Mouse (Mus musculus): ENCODE results near the gene Pik3ip1. TPM values are rescaled to one million over a fixed set of nuclear protein-coding genes. Genes with fewer than 3 reads are reported as not detected.

Gene Pik3ip1
- polyA plus RNA-seq, 1 experiment = 5.8 TPM

- Histone ChIP-seq H3K36me3 (ENCODE audit: control insufficient read depth, insufficient read depth) (peaks cover 12% of the 10 kb centered on the region), H3K79me2 (ENCODE audit: control insufficient read depth, insufficient read depth) (peaks cover 45% of the 10 kb centered on the region), H3K27me3 (ENCODE audit: control insufficient read depth, insufficient read depth, insufficient read length) (no peaks in the 10 kb centered on the region), H3K4me2 (ENCODE audit: low read depth) (peak overlapping the region; percentile 100), H3ac (ENCODE audit: control insufficient read depth, insufficient read length) (peak overlapping the region; percentile 79), H3K4me3 (peak overlapping the region; percentile 62)
- peak; percentile 35 for TF ChIP-seq POLR2A (IDR thresholded peaks at IDR 0.05; ENCODE audit: insufficient read length, low read depth)
- no peak for TF ChIP-seq USF1 (IDR thresholded peaks at IDR 0.05; ENCODE audit: low read depth)
- TF ChIP-seq SRF (IDR thresholded peaks at IDR 0.05; ENCODE audit: control insufficient read depth, insufficient read length, low read depth) = no peak
- TF ChIP-seq POLR2AphosphoS2 (IDR thresholded peaks at IDR 0.05; ENCODE audit: insufficient read length, low read depth) = peak; percentile 6
- peak in 1 of 3 experiments; percentile 9 for TF ChIP-seq MYOG (IDR thresholded peaks at IDR 0.05; ENCODE audit: control insufficient read depth in 1 of 3, insufficient read depth in 1 of 3, insufficient read length in 2 of 3, low read depth in 2 of 3)
- no peak for TF ChIP-seq TCF12 (IDR thresholded peaks at IDR 0.05; ENCODE audit: insufficient read depth, poor library complexity, severe bottlenecking)
- no peak for TF ChIP-seq MAX (IDR thresholded peaks at IDR 0.05; ENCODE audit: low read depth)
- TF ChIP-seq CEBPB (IDR thresholded peaks at IDR 0.05; ENCODE audit: insufficient read depth, poor library complexity, severe bottlenecking) = no peak
- TF ChIP-seq TCF3 (IDR thresholded peaks at IDR 0.05; ENCODE audit: insufficient read length, low read depth) = no peak
- TF ChIP-seq E2F4 (IDR thresholded peaks at IDR 0.05; ENCODE audit: insufficient read depth) = no peak
- peak in 1 of 3 experiments; percentile 30 for TF ChIP-seq MYOD1 (IDR thresholded peaks at IDR 0.05; ENCODE audit: control insufficient read depth in 1 of 3, insufficient read length in 2 of 3, low read depth in 2 of 3)
Measured at GRCm38 (mm10) chr11:3290640-3291310, 39.4 kb upstream of the Pik3ip1 start.

GRCm38 (mm10) chr11:3291311-3292061, 38.7 kb upstream of the Pik3ip1 start:
- peak overlapping the region; percentile 100 for H3K4me2 ChIP-seq (ENCODE audit: low read depth)
- no peaks in the 10 kb centered on the region for H3K27me3 ChIP-seq (ENCODE audit: control insufficient read depth, insufficient read depth, insufficient read length)
- peaks cover 45% of the 10 kb centered on the region for H3K79me2 ChIP-seq (ENCODE audit: control insufficient read depth, insufficient read depth)
- TF ChIP-seq POLR2A (IDR thresholded peaks at IDR 0.05; ENCODE audit: insufficient read length, low read depth) (peak; percentile 5), MYOD1 (IDR thresholded peaks at IDR 0.05; ENCODE audit: control insufficient read depth in 1 of 3, insufficient read length in 2 of 3, low read depth in 2 of 3) (no peak), SRF (IDR thresholded peaks at IDR 0.05; ENCODE audit: control insufficient read depth, insufficient read length, low read depth) (no peak), TCF3 (IDR thresholded peaks at IDR 0.05; ENCODE audit: insufficient read length, low read depth) (no peak)
- peak overlapping the region; percentile 79 for H3ac ChIP-seq (ENCODE audit: control insufficient read depth, insufficient read length)
- H3K36me3 ChIP-seq (ENCODE audit: control insufficient read depth, insufficient read depth) = peaks cover 12% of the 10 kb centered on the region
- H3K4me3 ChIP-seq = peak overlapping the region; percentile 62

- peaks cover 12% of the 10 kb centered on the region for H3K36me3 ChIP-seq (ENCODE audit: control insufficient read depth, insufficient read depth)
Measured at GRCm38 (mm10) chr11:3292062-3292421, 38.2 kb upstream of the Pik3ip1 start.

GRCm38 (mm10) chr11:3292711-3293249, 37.4 kb upstream of the Pik3ip1 start:
- Histone ChIP-seq H3ac (ENCODE audit: control insufficient read depth, insufficient read length) (no peak overlapping the region), H3K4me3 (peak overlapping the region; percentile 62), H3K4me2 (ENCODE audit: low read depth) (peak overlapping the region; percentile 100), H3K79me2 (ENCODE audit: control insufficient read depth, insufficient read depth) (peaks cover 45% of the 10 kb centered on the region), H3K27me3 (ENCODE audit: control insufficient read depth, insufficient read depth, insufficient read length) (no peaks in the 10 kb centered on the region), H3K36me3 (ENCODE audit: control insufficient read depth, insufficient read depth) (peaks cover 12% of the 10 kb centered on the region)
- TF ChIP-seq TCF3 (IDR thresholded peaks at IDR 0.05; ENCODE audit: insufficient read length, low read depth) = no peak
- TF ChIP-seq MYOG (IDR thresholded peaks at IDR 0.05; ENCODE audit: control insufficient read depth in 1 of 3, insufficient read depth in 1 of 3, insufficient read length in 2 of 3, low read depth in 2 of 3) = peak in 1 of 3 experiments; percentile 33

More at GRCm38 (mm10) chr11:3292062-3292421, 38.2 kb upstream of the Pik3ip1 start:
- H3K4me2 ChIP-seq (ENCODE audit: low read depth) = peak overlapping the region; percentile 100
- no peaks in the 10 kb centered on the region for H3K27me3 ChIP-seq (ENCODE audit: control insufficient read depth, insufficient read depth, insufficient read length)
- peaks cover 45% of the 10 kb centered on the region for H3K79me2 ChIP-seq (ENCODE audit: control insufficient read depth, insufficient read depth)
- peak overlapping the region; percentile 62 for H3K4me3 ChIP-seq
- H3ac ChIP-seq (ENCODE audit: control insufficient read depth, insufficient read length) = peak overlapping the region; percentile 79
- TF ChIP-seq SRF (IDR thresholded peaks at IDR 0.05; ENCODE audit: control insufficient read depth, insufficient read length, low read depth) (no peak), MYOD1 (IDR thresholded peaks at IDR 0.05; ENCODE audit: control insufficient read depth in 1 of 3, insufficient read length in 2 of 3, low read depth in 2 of 3) (no peak), POLR2A (IDR thresholded peaks at IDR 0.05; ENCODE audit: insufficient read length, low read depth) (peak; percentile 17), MAX (IDR thresholded peaks at IDR 0.05; ENCODE audit: low read depth) (no peak)

GRCm38 (mm10) chr11:3293361-3293760, 36.8 kb upstream of the Pik3ip1 start:
- no peak overlapping the region for H3ac ChIP-seq (ENCODE audit: control insufficient read depth, insufficient read length)
- peak overlapping the region; percentile 100 for H3K4me2 ChIP-seq (ENCODE audit: low read depth)
- no peak for TF ChIP-seq E2F4 (IDR thresholded peaks at IDR 0.05; ENCODE audit: insufficient read depth)
- no peak for TF ChIP-seq MAX (IDR thresholded peaks at IDR 0.05; ENCODE audit: low read depth)
- TF ChIP-seq MYOG (IDR thresholded peaks at IDR 0.05; ENCODE audit: control insufficient read depth in 1 of 3, insufficient read depth in 1 of 3, insufficient read length in 2 of 3, low read depth in 2 of 3) = no peak
- no peak for TF ChIP-seq MYOD1 (IDR thresholded peaks at IDR 0.05; ENCODE audit: control insufficient read depth in 1 of 3, insufficient read length in 2 of 3, low read depth in 2 of 3)
- TF ChIP-seq REST (IDR thresholded peaks at IDR 0.05; ENCODE audit: insufficient read depth, insufficient read length) = no peak
- TF ChIP-seq POLR2A (IDR thresholded peaks at IDR 0.05; ENCODE audit: insufficient read length, low read depth) = no peak
- TF ChIP-seq USF1 (IDR thresholded peaks at IDR 0.05; ENCODE audit: low read depth) = no peak
- TF ChIP-seq SRF (IDR thresholded peaks at IDR 0.05; ENCODE audit: control insufficient read depth, insufficient read length, low read depth) = no peak
- no peak for TF ChIP-seq TCF12 (IDR thresholded peaks at IDR 0.05; ENCODE audit: insufficient read depth, poor library complexity, severe bottlenecking)
- no peak for TF ChIP-seq TCF3 (IDR thresholded peaks at IDR 0.05; ENCODE audit: insufficient read length, low read depth)
- no peak for TF ChIP-seq CEBPB (IDR thresholded peaks at IDR 0.05; ENCODE audit: insufficient read depth, poor library complexity, severe bottlenecking)
- H3K36me3 ChIP-seq (ENCODE audit: control insufficient read depth, insufficient read depth) = peaks cover 12% of the 10 kb centered on the region
- peak overlapping the region; percentile 62 for H3K4me3 ChIP-seq
- H3K79me2 ChIP-seq (ENCODE audit: control insufficient read depth, insufficient read depth) = peaks cover 45% of the 10 kb centered on the region
- no peaks in the 10 kb centered on the region for H3K27me3 ChIP-seq (ENCODE audit: control insufficient read depth, insufficient read depth, insufficient read length)

Data from myocyte (in vitro differentiated cells).